Mouse (Mus musculus) midbrain, embryonic 15.5 days (tissue): Measurements from ENCODE around the gene Zcchc2. TPM values are rescaled to one million over a fixed set of nuclear protein-coding genes. Genes with fewer than 3 reads are reported as not detected.

Experiments
- ATAC-seq: fragments of 200-750 bp; cut with Nextera tagmentation; replicated peaks from 2 replicates; pipeline ENCODE4 v1.8.0; 2017; ENCODE audit warnings: moderate TSS enrichment
- H3K27ac ChIP-seq: fragments of 300-500 bp; sonication (generic); 2 replicates; pipeline ENCODE4 v1.5.1; 2015; ENCODE audit warnings: mild to moderate bottlenecking, inconsistent platforms
- H3K27me3 ChIP-seq: fragments of 300-500 bp; sonication (generic); replicated peaks from 2 replicates; pipeline ENCODE4 v1.6.1; 2015; ENCODE audit warnings: inconsistent platforms
- H3K36me3 ChIP-seq: fragments of 300-500 bp; sonication (generic); replicated peaks from 2 replicates; pipeline ENCODE4 v1.6.1; 2015; ENCODE audit warnings: inconsistent platforms
- H3K4me1 ChIP-seq: fragments of 300-500 bp; sonication (generic); 2 replicates; pipeline ENCODE4 v1.6.1; 2015; ENCODE audit warnings: inconsistent platforms
- H3K4me2 ChIP-seq: fragments of 300-500 bp; sonication (generic); 2 replicates; pipeline ENCODE4 v1.6.1; 2015; ENCODE audit warnings: inconsistent platforms, mild to moderate bottlenecking, moderate library complexity
- H3K4me3 ChIP-seq: fragments of 300-500 bp; sonication (generic); 2 replicates; pipeline ENCODE4 v1.5.1; 2015; ENCODE audit warnings: mild to moderate bottlenecking, inconsistent platforms
- H3K9ac ChIP-seq: fragments of 300-500 bp; sonication (generic); 2 replicates; pipeline ENCODE4 v1.6.1; 2015; ENCODE audit warnings: mild to moderate bottlenecking, inconsistent platforms
- H3K9me3 ChIP-seq: fragments of 300-500 bp; sonication (generic); 2 replicates; pipeline ENCODE4 v1.6.1; 2016; ENCODE audit warnings: inconsistent platforms
- WGBS: fragments of 180-500 bp; shearing (Covaris S2); methylation state at CpG from one replicate; pipeline ENCODE4 v1.1.7; 2015; ENCODE audit warnings: mixed read lengths; 5-methylcytosine and 5-hydroxymethylcytosine counted together
- polyA plus RNA-seq: library from polyadenylated mRNA; unstranded; fragments of >200 nt; fragmentation: Nextera tagmentation; extraction: Ambion mirVana; gene quantifications from 2 replicates; pipeline ENCODE4 v1.2.1, GENCODE M21; 2015

Zcchc2 gene
- polyA plus RNA-seq, 1 experiment from 2014 or later, result 2.7 TPM

DNA sequence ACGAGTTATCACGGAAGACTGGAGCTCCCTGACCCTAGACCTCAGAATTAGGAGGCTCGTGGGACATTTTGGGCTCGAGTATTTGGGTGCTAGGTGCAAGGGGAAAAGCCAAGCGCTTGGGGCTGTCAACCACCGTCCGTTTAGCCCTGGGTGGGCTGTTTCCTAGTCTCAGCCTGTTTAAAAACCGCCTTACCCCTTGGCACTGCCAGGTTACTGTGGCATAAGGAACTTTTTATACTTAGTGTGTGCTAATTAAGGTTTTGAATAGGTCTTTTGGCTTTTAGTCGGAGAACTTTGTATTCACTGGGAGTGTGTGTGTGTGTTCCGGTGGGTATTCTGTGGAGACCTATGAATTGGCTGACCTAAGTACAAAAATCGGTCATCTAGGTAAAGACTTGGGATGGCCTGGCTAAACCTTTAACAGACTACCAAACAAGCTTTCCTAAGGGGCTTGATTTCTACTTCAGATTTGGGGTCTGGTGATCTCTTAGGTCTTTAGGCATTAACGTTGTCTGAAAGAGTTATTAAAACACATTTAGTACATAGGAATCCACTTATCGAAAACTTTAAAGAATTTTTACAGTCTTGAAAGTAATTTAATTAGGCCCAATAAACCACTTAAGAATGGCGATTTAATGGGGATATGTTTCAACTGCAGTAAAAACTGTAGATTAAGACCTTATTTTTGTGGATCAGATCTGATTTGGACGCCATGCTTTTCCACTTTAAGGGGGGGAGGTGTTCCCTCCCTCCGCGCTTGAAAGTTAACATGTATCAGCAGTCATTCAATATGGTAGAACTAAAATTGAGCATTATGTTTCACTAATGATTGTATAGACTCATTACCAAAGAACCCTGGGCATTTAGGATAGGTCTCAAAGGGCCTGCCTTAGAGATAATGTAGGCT, 2.0 kb downstream of the Zcchc2 start:
- Histone ChIP-seq H3K36me3 (no peaks in the 10 kb centered on the region), H3K9me3 (no peaks in the 10 kb centered on the region), H3K4me1 (peaks cover 34% of the 10 kb centered on the region), H3K27ac (peak overlapping the region; percentile 96; the same call in 1 of the 2 replicates), H3K9ac (peak overlapping the region; percentile 68), H3K27me3 (no peaks in the 10 kb centered on the region), H3K4me2 (peak overlapping the region; percentile 77), H3K4me3 (peak overlapping the region; percentile 81)
- WGBS, result 29% methylated on average over 17 of the region's 17 CpGs
- no peak for ATAC-seq

- no peak for ATAC-seq
Observed at GRCm38 (mm10) chr1:105993196-105993595, 3.0 kb downstream of the Zcchc2 start.

GRCm38 (mm10) chr1:105993601-105994209, 3.5 kb downstream of the Zcchc2 start:
- Histone ChIP-seq H3K9ac (peak overlapping the region; percentile 72), H3K9me3 (no peaks in the 10 kb centered on the region), H3K4me1 (peaks cover 34% of the 10 kb centered on the region), H3K4me2 (peak overlapping the region; percentile 77), H3K4me3 (peak overlapping the region; percentile 81), H3K27ac (peak overlapping the region; percentile 74), H3K36me3 (no peaks in the 10 kb centered on the region), H3K27me3 (no peaks in the 10 kb centered on the region)
- peak; percentile 68 for ATAC-seq
- 1% methylated on average over 37 of the region's 37 CpGs for WGBS

More at GRCm38 (mm10) chr1:105993196-105993595, 3.0 kb downstream of the Zcchc2 start:
- Histone ChIP-seq H3K4me2 (peak overlapping the region; percentile 77), H3K4me1 (peaks cover 34% of the 10 kb centered on the region), H3K4me3 (peak overlapping the region; percentile 81), H3K27me3 (no peaks in the 10 kb centered on the region), H3K9me3 (no peaks in the 10 kb centered on the region), H3K36me3 (no peaks in the 10 kb centered on the region), H3K27ac (peak overlapping the region; percentile 74; the same call in 1 of the 2 replicates), H3K9ac (peak overlapping the region; percentile 72)
- 6% methylated on average over 7 of the region's 7 CpGs for WGBS

DNA sequence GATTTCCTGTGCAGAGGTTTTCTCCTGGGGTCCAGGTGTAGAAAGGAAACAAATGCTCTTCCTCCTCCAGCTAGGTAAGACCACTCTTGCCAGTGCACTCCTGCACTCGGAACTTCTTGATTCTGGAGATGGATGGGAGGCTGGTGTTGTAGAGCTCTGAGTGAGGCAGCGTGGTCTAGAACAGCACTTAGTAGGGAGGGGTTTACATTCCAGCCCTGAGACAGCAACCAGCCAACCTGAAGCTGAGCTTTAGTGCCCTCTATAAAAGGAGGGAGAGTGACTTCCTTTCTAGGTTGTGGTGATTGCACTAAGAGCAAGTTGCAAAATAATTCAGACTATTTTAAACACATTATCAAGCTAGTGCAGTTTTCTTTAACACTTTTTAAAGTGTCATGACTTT, 5.8 kb downstream of the Zcchc2 start:
- Histone ChIP-seq H3K9ac (no peak overlapping the region), H3K9me3 (no peaks in the 10 kb centered on the region), H3K4me1 (peaks cover 31% of the 10 kb centered on the region), H3K4me2 (no peak overlapping the region), H3K4me3 (no peak overlapping the region), H3K27ac (no peak overlapping the region), H3K27me3 (no peaks in the 10 kb centered on the region), H3K36me3 (no peaks in the 10 kb centered on the region)
- 94% methylated on average over 2 of the region's 2 CpGs for WGBS
- ATAC-seq, result no peak

DNA sequence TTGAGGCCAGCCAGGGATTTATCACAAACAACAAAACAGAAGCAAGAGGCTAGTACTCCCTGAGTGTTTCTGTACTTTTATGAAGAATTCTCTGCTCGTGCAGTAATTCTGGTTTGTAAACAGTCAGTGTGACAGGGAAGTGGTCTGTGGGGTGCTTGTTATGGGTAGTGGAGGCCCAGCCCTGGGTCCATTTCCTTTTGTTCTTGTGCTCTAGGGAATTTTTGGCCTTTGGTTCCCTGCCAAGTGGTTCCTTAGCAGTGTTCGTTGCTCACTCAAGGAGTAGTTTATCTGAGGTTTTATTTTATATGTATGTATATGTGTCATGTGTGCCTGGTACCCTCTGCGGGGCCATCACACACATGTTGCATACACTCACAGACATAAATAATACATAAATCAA, 7.1 kb downstream of the Zcchc2 start:
- 55% methylated on average over 3 of the region's 3 CpGs for WGBS
- Histone ChIP-seq H3K9me3 (no peaks in the 10 kb centered on the region), H3K4me2 (no peak overlapping the region), H3K27me3 (no peaks in the 10 kb centered on the region), H3K27ac (no peak overlapping the region), H3K4me3 (no peak overlapping the region), H3K9ac (no peak overlapping the region), H3K36me3 (no peaks in the 10 kb centered on the region), H3K4me1 (peaks cover 22% of the 10 kb centered on the region)
- ATAC-seq, result no peak

- no peaks in the 10 kb centered on the region for H3K9me3 ChIP-seq
- H3K4me3 ChIP-seq, result no peak overlapping the region
- H3K4me2 ChIP-seq, result no peak overlapping the region
- ATAC-seq, result no peak
- no peak overlapping the region; the same call in 1 of the 2 replicates for H3K9ac ChIP-seq
- H3K4me1 ChIP-seq, result peaks cover 1% of the 10 kb centered on the region; the same call in 1 of the 2 replicates
- no peak overlapping the region for H3K27ac ChIP-seq
- H3K36me3 ChIP-seq, result 0 out of 2 replicates have a peak, but pooled peaks cover under 1% of the 10 kb centered on the region
- 93% methylated on average over 2 of the region's 2 CpGs for WGBS
- H3K27me3 ChIP-seq, result no peaks in the 10 kb centered on the region
Observed at GRCm38 (mm10) chr1:105999802-106000201, 9.6 kb downstream of the Zcchc2 start.

GRCm38 (mm10) chr1:106007581-106007980, 17.4 kb downstream of the Zcchc2 start:
- Histone ChIP-seq H3K4me2 (no peak overlapping the region), H3K4me1 (no peaks in the 10 kb centered on the region), H3K27me3 (no peaks in the 10 kb centered on the region), H3K36me3 (peaks cover 12% of the 10 kb centered on the region; the same call in 1 of the 2 replicates), H3K9me3 (no peaks in the 10 kb centered on the region), H3K27ac (no peak overlapping the region), H3K9ac (no peak overlapping the region), H3K4me3 (no peak overlapping the region)
- ATAC-seq, result no peak
- 97% methylated on average over 1 of the region's 1 CpGs for WGBS

DNA sequence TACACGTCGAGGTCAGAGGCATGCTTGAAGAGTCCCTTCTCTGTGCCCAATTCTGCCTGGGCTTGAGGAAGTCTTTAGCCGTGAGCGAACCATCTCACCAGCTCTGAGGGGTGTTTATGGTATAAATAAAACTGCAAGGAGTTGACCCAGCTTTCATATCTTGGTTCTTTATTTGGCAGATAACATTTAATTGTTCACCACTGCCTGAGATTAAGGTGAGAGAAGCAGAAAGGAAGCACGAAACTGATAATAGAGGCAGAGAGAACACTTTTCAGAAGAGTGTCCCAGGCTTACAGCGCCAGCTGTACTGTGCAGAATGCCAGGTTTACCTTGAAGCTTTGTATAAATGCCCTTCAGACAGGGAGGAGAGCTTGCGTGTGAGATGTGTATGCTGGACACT, 20.9 kb downstream of the Zcchc2 start:
- no peak for ATAC-seq
- Histone ChIP-seq H3K27ac (no peak overlapping the region), H3K36me3 (peaks cover 11% of the 10 kb centered on the region; the same call in 1 of the 2 replicates), H3K9ac (no peak overlapping the region), H3K9me3 (no peaks in the 10 kb centered on the region), H3K27me3 (no peaks in the 10 kb centered on the region), H3K4me2 (no peak overlapping the region), H3K4me1 (no peaks in the 10 kb centered on the region), H3K4me3 (no peak overlapping the region)
- WGBS, result 97% methylated on average over 7 of the region's 7 CpGs

DNA sequence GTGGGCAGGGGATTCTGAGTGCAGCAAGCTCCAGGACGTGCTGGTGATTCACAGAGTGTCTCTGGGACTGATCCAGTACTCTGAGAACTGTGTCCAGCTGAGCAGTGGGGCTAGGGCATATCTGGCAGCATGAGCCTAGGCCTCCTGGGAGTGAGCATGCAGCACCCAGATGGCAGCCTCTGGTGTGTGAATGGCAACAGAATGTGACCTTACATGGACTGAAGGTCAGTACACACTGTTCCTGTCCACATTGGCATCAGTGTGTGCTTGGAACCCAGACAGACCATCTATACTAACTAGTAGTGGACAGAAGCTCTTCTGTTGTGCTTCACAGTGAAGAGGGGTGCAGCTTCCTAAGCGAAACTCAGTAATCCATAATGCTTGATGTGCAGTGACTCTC, 23.6 kb downstream of the Zcchc2 start:
- no peak overlapping the region for H3K4me3 ChIP-seq
- no peak overlapping the region for H3K27ac ChIP-seq
- no peak overlapping the region for H3K9ac ChIP-seq
- 0 out of 2 replicates have a peak, but pooled peaks cover 9% of the 10 kb centered on the region for H3K36me3 ChIP-seq
- no peaks in the 10 kb centered on the region for H3K9me3 ChIP-seq
- no peaks in the 10 kb centered on the region for H3K4me1 ChIP-seq
- ATAC-seq, result no peak
- H3K27me3 ChIP-seq, result no peaks in the 10 kb centered on the region
- H3K4me2 ChIP-seq, result no peak overlapping the region
- 95% methylated on average over 2 of the region's 2 CpGs for WGBS

DNA sequence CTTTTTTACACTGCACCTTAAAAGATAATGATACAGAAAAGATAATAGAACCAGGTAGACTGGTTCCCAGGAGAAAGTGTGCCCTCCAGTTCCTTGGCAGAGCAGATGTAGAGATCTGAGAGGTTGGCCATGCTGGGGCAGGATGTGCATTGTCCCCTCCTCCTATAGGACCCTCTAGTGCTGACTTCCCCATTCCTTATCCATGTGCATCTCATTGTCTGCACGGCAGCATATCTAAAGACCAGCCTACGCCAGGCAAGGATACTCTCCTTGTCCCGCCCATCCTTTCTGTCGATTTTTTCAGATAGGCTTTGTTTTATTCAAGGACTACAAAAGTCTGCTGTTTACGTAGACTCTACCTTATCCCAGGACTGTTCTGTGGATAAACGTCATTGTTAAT, 26.1 kb downstream of the Zcchc2 start:
- Histone ChIP-seq H3K36me3 (0 out of 2 replicates have a peak, but pooled peaks cover 9% of the 10 kb centered on the region), H3K9ac (no peak overlapping the region), H3K27ac (no peak overlapping the region), H3K4me1 (no peaks in the 10 kb centered on the region), H3K4me3 (no peak overlapping the region), H3K27me3 (no peaks in the 10 kb centered on the region), H3K4me2 (no peak overlapping the region), H3K9me3 (no peaks in the 10 kb centered on the region)
- ATAC-seq, result no peak
- 85% methylated on average over 6 of the region's 6 CpGs for WGBS

DNA sequence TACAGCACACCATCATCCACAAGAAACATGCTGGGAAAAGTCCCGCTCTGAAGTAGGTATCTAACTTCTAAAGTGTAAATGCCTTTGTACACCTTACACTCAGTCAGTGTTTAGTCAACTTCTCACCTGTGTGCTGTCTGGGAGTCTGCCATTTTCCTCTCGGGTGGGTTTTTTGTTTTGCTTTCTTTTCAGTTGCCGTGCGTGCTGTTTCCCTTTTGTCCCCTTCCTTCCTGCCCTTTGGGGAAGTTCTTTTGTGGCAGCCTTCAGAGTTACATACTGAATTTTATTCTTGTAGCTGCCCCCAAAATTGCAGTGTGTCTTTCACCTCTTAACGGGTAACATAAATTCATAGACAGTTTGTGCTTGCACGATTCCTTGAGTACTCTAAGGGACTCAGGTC, 29.6 kb downstream of the Zcchc2 start:
- ATAC-seq, result no peak
- Histone ChIP-seq H3K4me2 (no peak overlapping the region), H3K9me3 (no peaks in the 10 kb centered on the region)

DNA sequence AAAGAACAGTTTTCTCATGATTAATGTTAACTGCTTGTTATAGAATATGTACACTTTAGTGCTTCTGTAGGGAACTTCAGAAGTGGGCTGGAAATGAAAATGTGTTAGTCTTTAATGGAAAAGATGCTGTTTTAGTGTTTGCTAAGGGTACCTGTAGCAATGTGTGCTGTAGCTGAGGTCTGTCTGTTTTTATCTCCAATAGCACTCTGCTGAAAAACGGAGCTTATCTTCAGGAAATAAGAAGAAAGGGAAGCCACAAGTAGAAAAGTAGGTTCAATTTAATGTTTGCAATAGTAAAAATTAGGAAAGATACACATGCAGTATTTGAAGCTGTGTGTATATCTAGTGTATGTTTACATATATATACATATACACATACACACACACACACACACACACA, 32.8 kb downstream of the Zcchc2 start:
- Histone ChIP-seq H3K4me1 (no peaks in the 10 kb centered on the region), H3K9me3 (no peaks in the 10 kb centered on the region), H3K4me2 (no peak overlapping the region), H3K4me3 (no peak overlapping the region), H3K27ac (no peak overlapping the region), H3K9ac (no peak overlapping the region), H3K27me3 (no peaks in the 10 kb centered on the region), H3K36me3 (peaks cover 13% of the 10 kb centered on the region)
- WGBS, result 80% methylated on average over 1 of the region's 1 CpGs
- ATAC-seq, result no peak

More for the DNA sequence above, 29.6 kb downstream of the Zcchc2 start:
- no peaks in the 10 kb centered on the region for H3K4me1 ChIP-seq
- no peaks in the 10 kb centered on the region for H3K27me3 ChIP-seq
- 72% methylated on average over 6 of the region's 6 CpGs for WGBS
- peaks cover 17% of the 10 kb centered on the region for H3K36me3 ChIP-seq
- no peak overlapping the region for H3K9ac ChIP-seq
- H3K27ac ChIP-seq, result no peak overlapping the region
- H3K4me3 ChIP-seq, result no peak overlapping the region
